Mouse (Mus musculus) gastrocnemius, adult 8-10 months (tissue): Measurements from ENCODE around the gene Tmem165. TPM values are rescaled to one million over a fixed set of nuclear protein-coding genes. Genes with fewer than 3 reads are reported as not detected.

Experiments used
- DNase-seq, 2 experiments: peaks; one replicate each; pipeline ENCODE4 v3.0.0; 2022; ENCODE audit warnings: low spot score in 2 of 2
- total RNA-seq, 4 experiments: library from RNA; stranded (reverse); gene quantifications; 2 replicates each; pipeline ENCODE4 v1.2.4; 2022

Tmem165 gene
- total RNA-seq, result 10 to 100 TPM; 12.1 to 14.5 (median 13.7) TPM

DNA sequence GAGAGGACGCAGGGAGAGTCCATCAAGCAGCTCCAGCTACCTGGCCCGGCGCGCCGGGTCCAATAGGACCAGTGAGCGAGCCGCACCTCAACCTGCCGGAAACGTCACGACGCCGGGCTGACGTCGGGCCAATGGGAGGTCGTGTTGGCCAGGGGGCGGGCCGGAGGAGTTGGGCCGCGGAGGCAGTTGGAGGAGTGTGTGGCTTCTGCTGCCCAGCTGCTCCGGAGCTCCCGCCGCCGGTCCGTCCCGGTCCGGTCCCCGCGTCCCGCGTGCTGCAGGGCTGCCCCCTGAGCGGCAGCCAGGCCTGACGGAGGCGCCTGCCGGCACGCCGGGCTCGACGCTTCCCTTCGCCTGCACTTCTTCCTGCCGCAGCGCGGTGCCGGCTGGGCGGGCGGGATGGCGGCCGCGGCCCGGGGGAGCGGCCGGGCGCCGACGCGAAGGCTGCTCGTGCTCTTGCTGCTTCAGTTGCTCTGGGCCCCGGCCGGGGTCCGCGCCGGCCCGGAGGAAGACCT is at the start of gene Tmem165:
Tmem165 (plus strand) TSS at position 131 of the 512 bp plus-strand sequence.
- DNase-seq, result peak; percentile 89 to 91

DNA sequence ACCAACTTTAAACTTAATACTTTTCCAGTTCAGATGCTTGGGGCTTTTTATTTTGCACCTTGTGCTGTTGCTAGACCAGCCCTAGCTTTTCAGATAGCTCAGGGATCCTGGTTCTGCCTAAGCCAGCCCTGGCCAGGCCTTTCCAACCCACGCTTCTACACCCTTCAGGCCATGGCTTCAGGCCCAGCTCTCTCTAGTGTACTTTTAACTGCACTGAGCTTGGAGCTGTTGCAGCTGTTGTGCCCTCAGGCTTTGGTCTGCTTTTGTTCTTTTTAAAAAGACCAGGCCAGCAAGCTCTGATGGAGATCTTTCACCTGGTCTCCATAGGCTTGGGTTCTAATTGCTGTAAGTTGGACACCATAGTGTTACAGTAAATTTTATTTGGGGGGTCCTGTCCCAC is 48.0 kb upstream of the Tmem165 start:
- DNase-seq, result no peak

DNA sequence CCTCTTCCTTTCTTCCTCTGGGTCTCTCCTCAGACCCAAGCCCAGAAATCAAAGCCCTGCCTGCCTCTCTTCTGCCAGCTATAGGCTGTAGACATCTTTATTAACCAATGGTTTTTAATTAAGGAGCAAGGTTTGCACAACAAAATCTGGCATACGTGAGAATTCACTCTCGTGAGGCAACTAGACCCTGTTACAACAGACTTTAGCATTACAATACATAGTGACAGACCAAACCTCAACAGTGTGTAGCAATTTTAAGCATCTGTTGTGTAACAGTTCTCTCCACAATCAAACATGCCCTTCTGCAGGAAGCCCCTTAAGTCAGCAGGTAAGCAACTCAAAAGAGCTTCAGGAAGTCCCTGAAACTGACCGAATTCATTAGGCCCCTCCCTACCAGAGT is 47.4 kb upstream of the Tmem165 start:
- no peak for DNase-seq

DNA sequence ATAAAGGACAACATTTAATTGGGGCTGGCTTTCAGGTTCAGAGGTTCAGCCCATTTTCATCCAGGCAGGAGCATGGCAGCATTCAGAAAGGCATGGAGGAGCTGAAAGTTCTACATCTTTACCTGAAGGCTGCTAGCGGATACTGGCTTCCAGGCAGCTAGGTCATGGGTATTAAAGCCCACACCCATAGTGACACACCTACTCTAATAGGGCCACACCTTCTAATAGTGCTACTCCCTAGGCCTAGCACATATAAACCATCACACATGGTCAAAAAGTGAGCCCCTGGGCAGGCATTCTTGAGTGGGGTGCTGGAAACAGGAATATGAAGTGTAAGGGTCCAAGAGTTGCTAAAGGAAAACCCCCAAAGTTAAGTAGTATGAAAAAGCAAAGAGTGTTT is 46.1 kb upstream of the Tmem165 start:
- no peak for DNase-seq

DNA sequence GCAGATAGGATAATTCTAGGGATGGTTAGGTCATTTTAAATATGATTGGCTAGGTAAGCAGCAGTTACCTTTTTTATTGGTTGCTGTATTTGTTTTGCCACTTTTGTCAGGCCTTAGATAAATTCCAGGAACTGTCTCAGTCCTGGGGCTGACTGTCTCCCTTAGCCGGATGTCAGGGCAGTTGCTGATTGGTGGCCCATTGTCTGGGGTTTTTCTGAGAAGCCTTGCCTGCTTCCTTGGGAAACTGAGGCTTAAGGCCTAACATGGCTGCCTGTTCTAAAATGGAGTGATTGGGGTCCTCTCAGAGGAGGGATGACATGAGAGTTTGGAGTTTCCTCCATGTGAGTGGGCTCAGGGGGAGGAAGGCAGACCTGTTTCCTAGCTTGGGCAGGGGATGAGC is 45.6 kb upstream of the Tmem165 start:
- no peak for DNase-seq

DNA sequence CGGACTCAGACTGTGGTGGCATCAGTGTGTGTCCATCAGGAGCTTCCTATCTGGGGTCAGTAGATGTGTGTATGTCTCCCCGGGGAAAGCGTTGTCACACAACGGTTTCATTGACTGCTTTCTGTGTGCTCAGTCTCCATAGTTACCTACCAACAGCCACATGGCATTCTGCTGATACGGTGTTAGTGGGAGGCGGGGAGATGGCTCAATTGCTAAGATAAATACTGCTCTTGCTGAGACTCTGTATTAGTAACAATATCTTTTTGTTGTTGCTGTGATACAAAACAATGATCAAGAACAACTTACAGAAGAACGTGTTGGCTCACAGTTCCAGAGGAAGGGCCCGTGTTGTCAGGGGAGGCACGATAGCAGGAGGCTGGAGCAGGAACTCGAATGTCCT is 45.2 kb upstream of the Tmem165 start:
- DNase-seq, result no peak

DNA sequence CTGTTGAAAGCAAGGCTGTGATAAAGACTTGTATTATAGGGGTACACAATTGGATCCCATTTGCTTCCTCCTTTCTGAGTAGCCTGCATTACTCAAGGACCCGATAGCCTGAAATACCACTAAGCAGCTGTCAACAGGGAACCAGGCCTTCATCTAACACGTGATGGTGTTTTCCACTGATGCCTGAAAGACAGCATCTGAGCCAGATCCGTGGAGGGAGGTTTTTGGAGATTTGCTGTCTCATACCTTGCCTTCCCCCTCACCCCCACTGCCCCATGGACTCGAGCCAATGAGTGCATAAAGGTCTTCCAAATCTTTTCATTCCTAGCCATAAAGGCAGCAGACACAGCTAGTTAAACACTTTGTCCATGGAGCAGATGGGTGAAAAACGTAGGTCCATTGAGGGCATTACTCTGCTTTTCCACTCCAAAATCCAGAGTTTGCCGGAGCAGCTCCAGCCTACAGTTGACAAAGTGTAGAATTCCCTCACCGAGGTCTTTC is 44.5 kb upstream of the Tmem165 start:
- no peak for DNase-seq

DNA sequence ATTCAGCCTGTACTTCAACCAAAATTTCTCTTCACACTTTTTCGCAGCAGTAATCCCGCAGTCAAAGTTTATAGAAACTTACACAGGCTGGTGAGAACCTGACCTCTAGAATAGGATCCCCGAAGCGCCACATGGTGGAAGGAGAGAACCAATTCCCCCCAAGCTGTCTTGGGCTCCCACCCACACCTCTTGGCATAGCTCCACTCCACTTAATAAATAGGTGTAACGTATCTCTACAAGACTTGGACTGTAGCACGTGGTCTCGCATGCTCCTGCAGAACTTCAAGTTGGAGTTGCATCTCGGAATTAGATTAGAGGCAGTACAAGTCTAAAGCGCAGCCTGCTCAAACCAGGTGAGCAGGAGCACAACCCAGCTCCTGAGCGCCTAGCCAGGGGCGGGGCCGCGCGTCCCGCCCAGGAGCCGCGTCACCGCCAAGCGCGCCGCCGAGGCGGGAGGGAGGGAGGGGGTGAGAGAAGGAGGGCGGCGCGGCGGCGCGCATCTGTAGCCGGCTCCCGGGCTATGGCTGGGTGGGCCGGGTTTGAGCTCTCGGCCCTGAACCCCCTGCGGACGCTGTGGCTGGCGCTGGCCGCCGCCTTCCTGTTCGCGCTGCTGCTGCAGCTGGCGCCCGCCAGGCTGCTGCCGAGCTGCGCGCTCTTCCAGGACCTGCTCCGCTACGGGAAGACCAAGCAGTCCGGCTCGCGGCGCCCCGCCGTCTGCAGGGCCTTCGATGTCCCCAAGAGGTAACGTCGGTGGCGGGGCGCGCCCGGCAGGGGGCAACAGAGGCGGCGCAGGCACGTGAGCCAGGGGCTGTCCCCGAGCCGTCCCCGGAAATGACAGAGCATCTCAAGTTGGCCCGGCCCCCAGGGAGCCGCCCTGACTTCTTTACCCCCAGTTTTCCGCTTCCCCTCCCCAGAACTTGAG is 43.6 kb upstream of the Tmem165 start, which contains the start of gene Srd5a3:
Srd5a3 (plus strand) TSS at position 464 of the 922 bp plus-strand sequence.
- DNase-seq, result peak; percentile 92 to 93

DNA sequence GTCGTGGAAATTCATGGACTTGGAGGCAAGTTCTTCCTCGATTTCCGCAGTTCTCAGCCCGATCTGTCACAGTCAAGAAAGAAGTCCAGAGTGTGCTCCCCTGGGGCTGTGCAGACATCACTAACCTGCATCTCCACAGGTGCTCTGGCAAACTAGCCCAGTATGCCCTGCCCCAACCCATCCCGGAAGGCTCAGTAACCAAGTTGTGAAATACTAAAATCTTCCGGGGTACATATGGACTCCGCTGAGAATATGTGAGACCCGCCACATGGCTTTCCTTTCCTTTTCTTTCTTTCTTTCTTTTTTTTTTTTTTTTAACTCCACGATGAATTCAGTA is 43.0 kb upstream of the Tmem165 start:
- no peak for DNase-seq

DNA sequence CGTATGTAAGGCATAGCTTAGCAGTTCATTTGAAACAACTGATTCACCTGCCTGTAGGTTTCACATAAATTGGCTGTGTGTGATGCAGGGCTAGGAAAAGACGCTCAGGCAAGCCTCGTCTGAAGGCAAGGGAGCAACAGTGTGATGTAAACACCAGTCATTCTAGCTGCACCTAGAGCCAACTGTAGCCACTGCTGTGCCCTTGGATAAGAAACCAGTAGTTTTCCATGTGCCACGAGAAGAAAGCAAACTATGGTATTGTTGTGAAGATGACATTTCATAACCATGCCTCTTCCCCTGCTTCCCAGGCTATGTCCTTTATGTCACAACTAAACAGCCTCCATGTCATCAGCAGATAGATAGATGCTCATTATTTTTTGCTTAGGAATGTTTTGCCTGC is 40.3 kb upstream of the Tmem165 start:
- no peak for DNase-seq

DNA sequence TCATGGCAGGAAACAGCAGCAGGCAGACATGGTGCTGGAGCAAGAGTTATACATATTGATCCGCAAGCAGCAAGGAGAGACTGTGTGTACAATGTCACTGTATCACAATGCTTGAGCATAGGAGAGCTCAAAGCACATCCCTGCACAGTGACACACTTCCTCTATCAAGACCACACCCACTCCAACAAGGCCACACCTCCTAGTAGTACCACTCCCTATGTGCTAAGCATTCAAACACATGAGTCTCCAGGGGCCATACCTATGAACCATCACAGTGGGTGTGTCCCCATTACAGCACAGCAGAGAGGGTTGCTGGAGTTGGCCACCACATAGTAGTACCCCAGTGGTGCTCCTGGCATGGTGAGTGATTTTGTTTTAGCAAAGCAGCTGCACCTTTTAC is 37.3 kb upstream of the Tmem165 start:
- no peak for DNase-seq

DNA sequence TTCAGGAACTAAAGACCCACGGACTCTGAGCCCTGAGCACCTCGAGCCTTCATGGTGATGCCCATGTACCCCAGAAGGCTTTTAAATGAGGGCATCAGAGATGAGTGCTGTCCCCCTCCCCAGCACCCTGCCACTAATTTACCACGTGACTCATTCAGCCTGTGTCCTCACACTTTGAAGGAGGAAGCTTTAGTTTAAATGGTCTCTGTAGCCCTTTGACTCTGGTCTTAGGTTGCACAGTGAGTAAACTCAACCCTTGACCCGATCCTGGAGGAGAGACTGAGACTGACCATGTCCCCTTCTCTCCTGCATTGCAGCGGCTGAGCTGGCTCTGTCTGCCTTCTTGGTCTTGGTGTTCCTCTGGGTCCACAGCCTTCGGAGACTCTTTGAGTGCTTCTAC is 34.2 kb upstream of the Tmem165 start:
- no peak for DNase-seq

DNA sequence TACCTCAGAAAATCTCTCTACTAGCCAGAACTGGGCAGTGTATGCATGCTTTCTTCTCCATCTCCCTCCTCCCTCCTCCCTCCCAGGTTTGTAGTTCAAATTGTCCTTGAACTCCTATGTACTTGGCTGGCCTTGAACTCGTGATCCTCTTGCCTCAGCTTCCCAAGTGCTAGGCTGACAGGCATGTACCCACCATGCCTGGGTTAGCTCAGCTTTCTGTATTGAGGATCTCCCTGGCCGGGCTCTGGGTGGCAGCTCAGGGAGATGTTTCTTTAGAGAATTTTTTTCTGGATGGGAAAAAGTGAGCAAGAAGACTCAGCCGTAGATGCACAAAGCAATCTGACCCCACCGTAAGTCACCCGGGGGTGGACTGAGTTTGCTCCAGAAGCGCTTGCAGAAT is 30.7 kb upstream of the Tmem165 start:
- no peak for DNase-seq

DNA sequence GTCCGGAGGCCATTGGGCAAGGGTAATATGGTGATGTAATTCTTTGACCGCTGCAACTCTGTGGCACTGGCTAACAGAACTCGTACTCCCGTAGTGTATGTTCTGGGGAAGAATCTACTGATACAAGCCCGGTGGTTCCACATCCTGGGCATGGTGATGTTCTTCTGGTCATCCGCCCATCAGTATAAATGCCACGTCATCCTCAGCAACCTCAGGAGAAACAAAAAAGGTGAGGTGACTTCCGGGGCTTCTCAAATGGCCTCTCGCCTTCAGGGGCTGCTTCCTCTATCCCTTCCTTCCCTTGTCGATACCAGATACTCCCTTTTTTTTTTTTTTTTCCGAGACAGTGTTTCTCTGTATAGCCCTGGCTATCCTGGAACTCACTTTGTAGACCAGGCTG is 30.2 kb upstream of the Tmem165 start:
- no peak for DNase-seq

DNA sequence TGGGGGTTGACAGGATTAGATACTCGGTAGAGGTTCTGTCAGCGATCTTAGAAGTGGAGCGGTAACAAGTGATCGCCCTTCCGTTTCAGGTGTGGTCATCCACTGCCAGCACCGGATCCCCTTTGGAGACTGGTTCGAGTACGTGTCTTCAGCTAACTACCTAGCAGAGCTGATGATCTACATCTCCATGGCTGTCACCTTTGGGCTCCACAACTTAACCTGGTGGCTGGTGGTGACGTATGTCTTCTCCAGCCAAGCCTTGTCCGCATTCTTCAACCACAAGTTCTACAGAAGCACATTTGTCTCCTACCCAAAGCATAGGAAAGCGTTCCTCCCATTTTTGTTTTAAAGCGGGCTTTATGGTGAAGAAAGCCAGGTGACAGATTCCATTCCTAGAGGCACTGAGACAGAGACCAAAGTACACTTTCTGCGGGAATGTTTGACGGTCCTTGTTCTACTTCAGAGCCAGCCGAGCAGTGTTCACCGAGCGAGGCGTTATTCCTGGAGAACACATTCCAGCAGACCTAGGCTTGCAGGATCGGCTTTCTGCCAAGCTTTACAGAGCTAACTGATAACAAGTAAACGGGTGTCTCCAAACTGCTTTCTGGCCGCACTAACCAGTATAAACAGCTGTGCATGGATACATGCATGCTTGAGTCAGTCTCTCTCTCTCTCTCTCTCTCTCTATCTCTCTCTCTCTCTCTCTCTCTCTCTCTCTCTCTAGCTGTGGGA is 29.1 kb upstream of the Tmem165 start:
- DNase-seq, result no peak

DNA sequence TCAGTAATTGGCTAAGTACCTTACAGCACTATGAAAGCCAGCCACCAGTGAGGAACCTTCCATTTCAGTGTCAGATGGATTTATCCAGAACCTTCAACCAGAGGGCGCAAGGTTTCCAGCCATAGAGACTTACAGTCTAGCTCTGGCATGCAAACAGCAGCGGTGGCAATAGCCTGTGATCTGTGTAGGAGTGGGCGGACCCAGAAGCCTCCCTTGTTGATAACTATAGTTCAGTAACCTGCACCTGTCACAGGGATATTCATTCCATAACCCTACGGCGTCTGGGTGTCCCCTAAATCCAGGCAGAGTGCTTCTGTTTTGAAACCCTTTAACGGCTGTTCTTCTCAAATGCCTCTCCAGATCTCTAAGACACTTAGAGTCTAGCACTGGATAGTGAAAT is 24.1 kb upstream of the Tmem165 start:
- no peak for DNase-seq

DNA sequence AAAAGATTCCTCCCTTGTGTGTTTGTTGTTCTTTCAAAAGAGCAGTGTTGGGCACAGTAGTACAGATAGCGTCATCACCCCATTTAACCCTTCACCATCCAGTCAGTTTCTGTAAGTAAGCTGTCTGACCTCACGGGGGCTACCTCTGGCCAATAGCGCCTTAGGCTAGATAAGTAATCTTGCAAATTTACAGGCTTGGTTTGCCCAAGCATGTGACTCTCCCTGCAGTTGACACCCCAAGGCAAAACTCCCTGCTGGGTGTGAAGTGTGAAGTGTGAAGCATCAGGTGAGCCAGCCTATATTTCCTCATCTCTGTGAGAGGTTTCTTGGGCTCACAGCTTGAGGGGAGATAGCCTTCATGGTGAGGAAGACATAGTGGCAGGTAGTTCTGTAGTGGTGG is 23.6 kb upstream of the Tmem165 start:
- no peak for DNase-seq

DNA sequence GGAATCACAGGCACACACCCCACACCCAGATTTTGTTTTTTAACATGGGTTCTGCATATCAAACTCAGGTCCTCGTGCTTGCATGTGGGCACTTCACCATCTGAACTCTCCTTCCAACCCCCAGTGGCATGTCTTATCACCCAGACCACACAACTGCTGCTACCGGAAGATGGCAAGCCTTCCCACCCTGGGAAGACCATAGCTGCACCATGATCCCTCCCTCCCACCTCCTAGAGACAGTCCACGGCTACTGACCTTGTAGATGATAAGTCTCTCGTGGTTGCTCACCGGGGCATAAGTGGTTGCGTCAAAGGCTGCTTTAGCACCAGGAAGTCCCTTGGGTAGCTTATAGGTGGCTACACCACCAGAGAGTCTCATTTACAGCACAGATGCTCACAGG is 22.2 kb upstream of the Tmem165 start:
- DNase-seq, result no peak

DNA sequence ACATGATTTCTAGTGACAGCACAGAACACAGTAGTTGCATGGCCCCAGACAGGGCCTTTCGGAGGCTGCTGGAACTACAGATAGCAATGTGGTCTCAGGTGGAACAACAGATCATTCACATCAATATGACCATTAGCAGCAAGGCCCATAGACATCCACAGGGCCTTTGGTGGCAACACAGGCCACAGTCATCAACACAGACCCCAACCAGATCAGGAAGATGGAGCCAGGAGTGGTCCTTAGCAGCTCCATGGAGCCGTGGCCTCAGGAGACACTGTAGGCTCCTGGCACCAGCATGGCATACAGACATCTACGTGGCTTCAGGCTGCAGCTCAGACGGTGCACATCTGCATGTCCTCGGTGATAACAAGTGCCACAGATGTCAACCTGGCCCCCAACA is 20.8 kb upstream of the Tmem165 start:
- DNase-seq, result no peak

DNA sequence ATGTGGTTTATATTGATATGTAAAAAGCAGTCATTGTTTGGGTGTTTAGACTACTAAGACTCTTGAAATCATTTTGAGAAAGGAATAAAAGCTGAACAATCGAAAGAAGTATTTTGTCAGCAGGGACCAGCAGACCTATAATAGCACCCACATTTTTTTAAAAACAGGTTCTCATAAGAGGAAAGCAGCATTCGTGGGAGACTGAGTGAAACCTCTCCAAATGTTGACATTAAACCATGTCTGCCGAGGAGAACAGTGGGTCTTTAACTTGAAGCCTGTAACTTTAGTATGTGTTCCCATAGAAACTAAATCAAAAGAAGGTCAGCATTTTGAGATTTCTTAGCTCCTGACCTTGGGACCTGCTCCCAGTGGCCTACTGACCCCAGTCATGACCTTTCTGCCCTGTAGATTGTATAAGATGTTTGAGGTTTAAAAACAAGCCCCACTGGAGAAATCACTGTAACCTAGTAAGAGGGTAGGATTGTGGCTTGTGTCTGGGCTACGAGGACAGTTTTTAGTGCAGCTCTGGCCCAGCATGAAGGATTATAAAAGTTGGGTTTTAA is 19.8 kb upstream of the Tmem165 start:
- DNase-seq, result no peak

DNA sequence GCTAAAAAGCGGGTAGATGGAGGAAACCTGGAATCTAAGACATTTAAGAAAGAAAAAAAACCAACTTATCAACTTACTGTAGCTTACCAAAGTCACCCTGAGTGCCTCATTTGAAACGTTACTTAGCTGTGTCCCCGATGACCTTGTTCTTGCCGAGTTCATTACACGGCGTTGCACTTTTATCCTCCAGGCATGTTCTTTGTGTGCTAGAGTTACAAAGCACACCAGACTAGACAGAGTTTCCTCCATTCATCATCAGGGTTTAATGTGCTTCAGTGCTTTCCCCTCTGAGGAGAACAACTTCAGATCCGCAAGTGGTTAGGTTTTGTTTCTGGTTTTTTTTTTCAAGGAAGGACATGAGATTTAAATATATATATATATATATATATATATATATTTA is 18.9 kb upstream of the Tmem165 start:
- DNase-seq, result no peak

DNA sequence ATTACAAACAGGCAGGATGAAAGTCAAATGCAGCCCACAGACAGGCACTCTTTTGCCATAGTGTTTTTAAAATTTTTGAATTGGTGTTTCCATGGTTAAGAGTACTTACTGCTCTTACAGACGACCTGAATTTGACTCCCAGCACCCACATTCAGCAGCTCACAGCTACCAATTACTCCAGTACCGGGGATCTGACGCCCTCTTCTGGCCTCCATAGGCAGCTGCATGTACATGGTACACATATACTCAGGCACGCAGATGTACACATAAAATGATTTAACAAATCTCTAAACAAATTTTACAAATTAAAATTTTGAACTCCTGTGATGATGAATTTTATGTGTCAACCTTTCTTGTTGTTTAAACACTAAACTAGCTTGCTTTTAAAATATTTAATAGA is 13.2 kb upstream of the Tmem165 start:
- DNase-seq, result no peak
